Mouse (Mus musculus) hindbrain, embryonic 13.5 days (tissue): Measurements from ENCODE around the gene Ap5z1. TPM values are rescaled to one million over a fixed set of nuclear protein-coding genes. Genes with fewer than 3 reads are reported as not detected.
A peak's percentile ranks its signal among the peaks of the same experiment; 100 is the strongest.

Experiments used
- ATAC-seq: fragments of 200-750 bp; cut with Nextera tagmentation; 2 replicates; pipeline ENCODE4 v1.8.0; 2017; ENCODE audit warnings: moderate TSS enrichment; ENCODE audit not compliant: low FRiP score
- H3K27ac ChIP-seq: fragments of 300-500 bp; sonication (generic); 2 replicates; pipeline ENCODE4 v1.5.1; 2015; ENCODE audit warnings: inconsistent platforms, mild to moderate bottlenecking, moderate library complexity
- H3K27me3 ChIP-seq: fragments of 300-500 bp; sonication (generic); 2 replicates; pipeline ENCODE4 v1.6.1; 2015; ENCODE audit warnings: mild to moderate bottlenecking, inconsistent platforms
- H3K36me3 ChIP-seq: fragments of 300-500 bp; sonication (generic); 2 replicates; pipeline ENCODE4 v1.6.1; 2015; ENCODE audit warnings: mild to moderate bottlenecking, inconsistent platforms
- H3K4me1 ChIP-seq: fragments of 300-500 bp; sonication (generic); replicated peaks from 2 replicates; pipeline ENCODE4 v1.6.1; 2015; ENCODE audit warnings: inconsistent platforms
- H3K4me2 ChIP-seq: fragments of 300-500 bp; sonication (generic); 2 replicates; pipeline ENCODE4 v1.6.1; 2015; ENCODE audit warnings: inconsistent platforms, mild to moderate bottlenecking, moderate library complexity
- H3K4me3 ChIP-seq: fragments of 300-500 bp; sonication (generic); 2 replicates; pipeline ENCODE4 v1.5.1; 2015; ENCODE audit warnings: mild to moderate bottlenecking, inconsistent platforms
- H3K9ac ChIP-seq: fragments of 300-500 bp; sonication (generic); 2 replicates; pipeline ENCODE4 v1.6.1; 2015; ENCODE audit warnings: mild to moderate bottlenecking, inconsistent platforms
- H3K9me3 ChIP-seq: fragments of 300-500 bp; sonication (generic); 2 replicates; pipeline ENCODE4 v1.6.1; 2016; ENCODE audit warnings: inconsistent platforms
- WGBS: fragments of 180-500 bp; shearing (Covaris S2); methylation state at CpG from one replicate; pipeline ENCODE4 v1.1.7; 2015; 5-methylcytosine and 5-hydroxymethylcytosine counted together
- polyA plus RNA-seq: library from polyadenylated mRNA; unstranded; fragments of >200 nt; fragmentation: Nextera tagmentation; extraction: Ambion mirVana; gene quantifications from 2 replicates; pipeline ENCODE4 v1.2.1, GENCODE M21; 2015

Gene Ap5z1
- polyA plus RNA-seq, 1 experiment from 2014 or later, result 12.8 TPM

DNA sequence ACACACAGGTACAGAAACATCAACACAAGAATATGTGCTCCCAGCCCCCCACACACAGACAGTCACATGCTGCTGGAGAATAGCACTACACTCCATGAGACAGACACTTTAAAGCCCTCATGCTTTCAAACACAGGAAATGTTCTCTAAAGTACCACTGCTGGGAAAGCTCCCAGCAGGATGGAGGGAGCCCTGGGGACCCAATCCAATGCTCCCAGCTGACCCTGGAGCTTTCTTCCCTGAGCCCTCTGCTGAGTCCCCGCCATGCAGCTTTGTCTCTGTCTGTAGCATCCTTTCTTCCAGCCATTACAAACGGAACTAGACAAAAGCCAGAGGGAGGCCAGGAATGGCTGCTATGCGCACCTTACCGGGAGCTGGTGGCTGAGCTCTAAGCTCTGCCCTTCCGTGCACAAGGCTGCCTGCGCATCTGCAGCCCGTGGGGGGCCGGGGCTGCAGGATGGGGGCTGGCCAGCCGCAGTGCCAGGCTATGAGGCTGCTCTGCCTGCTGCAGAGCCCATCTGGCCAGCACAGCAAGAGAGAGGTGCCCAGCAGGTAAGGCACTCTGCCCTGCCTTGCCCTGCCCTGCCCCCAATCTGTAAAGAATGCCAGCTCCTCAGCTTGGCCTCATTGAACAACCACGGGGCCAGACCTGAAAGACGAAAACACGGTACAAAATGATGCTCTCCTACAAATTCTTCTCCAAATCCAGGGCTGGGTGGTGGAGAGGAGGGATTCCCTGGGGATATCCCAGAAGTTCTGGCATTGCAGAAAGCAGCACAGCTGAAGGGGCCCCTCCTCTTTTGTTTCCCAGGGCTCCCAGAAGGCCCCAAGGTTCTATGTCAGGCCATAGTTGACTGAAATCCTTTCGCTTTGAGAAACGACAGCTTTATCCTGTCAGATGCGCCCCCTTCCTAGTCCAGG lies 45.7 kb downstream of the Ap5z1 start:
- WGBS, result 11% methylated on average over 15 of the region's 15 CpGs
- ATAC-seq, result peak; percentile 64; the same call in 1 of the 2 replicates
- Histone ChIP-seq H3K4me1 (peaks cover 38% of the 10 kb centered on the region), H3K27me3 (no peaks in the 10 kb centered on the region), H3K27ac (peak overlapping the region; percentile 88), H3K4me3 (peak overlapping the region; percentile 28), H3K9me3 (no peaks in the 10 kb centered on the region), H3K9ac (peak overlapping the region; percentile 76), H3K4me2 (peak overlapping the region; percentile 53), H3K36me3 (no peaks in the 10 kb centered on the region)

DNA sequence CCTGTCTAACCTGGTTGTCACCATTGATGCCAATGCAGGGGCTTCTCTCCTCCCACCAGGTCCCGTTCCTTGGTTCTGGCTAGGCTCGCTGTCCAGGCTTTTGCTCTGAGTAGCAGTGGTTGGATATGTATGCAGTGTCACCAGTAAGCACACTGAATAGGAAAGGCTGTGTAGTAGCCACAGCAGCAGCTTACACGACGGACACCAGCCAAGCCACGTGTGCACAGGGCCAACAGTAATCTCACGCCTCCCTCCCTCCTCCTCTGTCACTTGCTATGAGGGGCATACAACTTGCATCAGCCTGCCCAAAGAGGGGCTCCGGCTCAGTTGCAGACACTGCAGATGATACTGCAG lies 46.3 kb downstream of the Ap5z1 start:
- Histone ChIP-seq H3K27ac (peak overlapping the region; percentile 88), H3K27me3 (no peaks in the 10 kb centered on the region), H3K4me1 (peaks cover 38% of the 10 kb centered on the region), H3K4me2 (no peak overlapping the region; the same call in 1 of the 2 replicates), H3K9ac (peak overlapping the region; percentile 76; the same call in 1 of the 2 replicates), H3K4me3 (no peak overlapping the region; the same call in 1 of the 2 replicates), H3K36me3 (no peaks in the 10 kb centered on the region), H3K9me3 (no peaks in the 10 kb centered on the region)
- ATAC-seq, result 0 out of 2 replicates have a peak, but pooled peaks have one; percentile 40
- WGBS, result 48% methylated on average over 7 of the region's 7 CpGs

DNA sequence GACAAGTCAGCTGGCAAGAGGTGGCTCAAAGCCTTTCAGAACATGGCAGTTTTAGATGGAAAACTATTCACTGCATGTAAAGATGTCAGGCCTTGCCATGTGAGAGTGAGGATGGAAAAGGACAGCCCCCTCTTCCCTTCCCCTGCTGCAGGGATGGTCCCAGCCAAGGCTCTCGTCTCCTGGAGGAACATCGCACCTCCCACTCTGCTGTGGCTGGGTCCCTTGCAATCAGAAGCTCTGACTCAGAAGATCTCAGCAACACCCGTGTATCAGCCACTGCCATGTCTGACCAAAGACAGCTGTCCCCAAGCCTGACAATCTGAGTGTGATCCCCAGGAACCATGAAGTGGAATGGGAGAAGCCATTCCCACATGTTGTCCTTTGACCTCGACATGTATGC lies 48.4 kb downstream of the Ap5z1 start:
- Histone ChIP-seq H3K27ac (no peak overlapping the region), H3K4me2 (no peak overlapping the region), H3K4me1 (peaks cover 37% of the 10 kb centered on the region), H3K27me3 (no peaks in the 10 kb centered on the region), H3K9ac (no peak overlapping the region), H3K36me3 (no peaks in the 10 kb centered on the region), H3K4me3 (no peak overlapping the region), H3K9me3 (no peaks in the 10 kb centered on the region)
- ATAC-seq, result no peak
- WGBS, result 83% methylated on average over 4 of the region's 4 CpGs

DNA sequence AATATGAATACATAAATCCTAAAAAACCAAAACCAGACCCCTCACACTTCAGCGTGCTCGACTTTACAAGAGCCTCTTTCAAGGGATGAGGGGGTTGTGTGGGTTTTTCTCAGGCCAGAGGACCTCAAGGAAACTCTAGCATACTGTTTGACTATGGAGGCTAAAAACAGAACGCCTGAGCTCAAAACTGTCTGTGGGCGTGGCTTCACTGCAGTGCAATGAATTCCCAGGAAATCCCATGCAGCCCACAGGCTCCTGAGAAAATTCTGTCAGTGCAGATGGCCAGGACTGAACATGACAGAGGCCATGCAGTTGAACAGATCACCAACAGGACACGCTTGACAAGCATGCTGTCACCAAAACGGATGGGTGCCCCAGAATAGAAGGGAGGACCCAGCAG lies 55.2 kb downstream of the Ap5z1 start:
- ATAC-seq, result no peak
- Histone ChIP-seq H3K27ac (no peak overlapping the region), H3K4me2 (no peak overlapping the region), H3K9me3 (no peaks in the 10 kb centered on the region), H3K4me1 (0 out of 2 replicates have a peak, but pooled peaks cover 5% of the 10 kb centered on the region), H3K27me3 (no peaks in the 10 kb centered on the region), H3K9ac (no peak overlapping the region), H3K4me3 (no peak overlapping the region), H3K36me3 (no peaks in the 10 kb centered on the region)
- WGBS, result 70% methylated on average over 6 of the region's 6 CpGs

DNA sequence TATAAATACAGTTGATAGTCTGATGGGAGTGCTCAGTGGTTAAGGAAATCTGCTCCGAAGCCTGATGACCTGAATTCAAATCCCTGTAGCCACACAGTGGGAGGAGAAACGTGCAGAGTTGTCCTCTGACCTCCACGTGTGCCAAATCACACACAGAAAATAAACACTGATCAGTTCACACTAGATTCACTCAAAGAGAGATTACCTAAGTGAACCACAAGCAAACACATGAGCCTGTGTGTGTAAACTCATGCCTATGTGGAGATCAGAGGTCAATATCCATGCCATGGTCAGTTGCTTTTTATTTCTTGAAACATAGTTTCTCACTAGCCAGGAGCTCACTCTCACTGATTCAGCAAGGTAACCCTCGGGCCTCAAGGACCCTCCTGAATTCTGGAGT lies 56.6 kb downstream of the Ap5z1 start:
- no peak for ATAC-seq
- WGBS, result 89% methylated on average over 4 of the region's 4 CpGs
- Histone ChIP-seq H3K27me3 (no peaks in the 10 kb centered on the region), H3K4me1 (0 out of 2 replicates have a peak, but pooled peaks cover 5% of the 10 kb centered on the region), H3K9me3 (no peaks in the 10 kb centered on the region), H3K4me3 (no peak overlapping the region), H3K9ac (no peak overlapping the region), H3K36me3 (no peaks in the 10 kb centered on the region), H3K27ac (no peak overlapping the region), H3K4me2 (no peak overlapping the region)

DNA sequence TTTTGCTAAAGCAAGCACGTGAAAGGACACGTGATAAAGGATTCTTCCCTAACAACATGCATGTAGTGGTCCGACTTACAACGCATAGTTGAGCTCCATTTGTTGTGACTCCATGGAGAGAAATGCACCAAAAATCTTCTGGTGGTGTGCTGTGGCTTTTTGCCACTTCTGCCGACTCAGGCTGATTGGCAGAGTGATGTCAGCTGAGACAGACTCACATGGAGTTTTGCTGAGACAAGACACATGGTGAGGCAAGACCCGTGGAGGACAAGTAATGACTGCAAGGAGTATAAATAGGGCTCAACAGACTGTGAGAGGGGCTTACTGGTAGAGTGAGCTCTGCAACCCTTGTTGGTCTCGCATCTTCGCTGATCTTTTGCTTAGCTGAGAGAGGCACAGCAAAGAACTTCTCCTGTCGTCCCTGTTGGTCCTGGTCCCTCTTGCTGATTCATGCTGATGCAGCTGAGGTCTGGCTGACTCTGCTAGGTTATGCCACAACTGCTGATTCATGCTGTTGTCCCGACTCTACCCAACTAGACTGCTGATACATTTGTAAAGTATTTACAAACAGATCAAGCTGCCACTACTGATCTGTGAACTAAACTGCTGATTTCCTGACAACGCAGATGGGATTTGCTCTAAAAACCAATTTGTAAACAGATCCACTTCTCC lies 57.6 kb downstream of the Ap5z1 start:
- no peak overlapping the region for H3K4me3 ChIP-seq
- 91% methylated on average over 11 of the region's 11 CpGs for WGBS
- no peak for ATAC-seq
- H3K9me3 ChIP-seq, result no peaks in the 10 kb centered on the region
- H3K4me2 ChIP-seq, result no peak overlapping the region
- no peaks in the 10 kb centered on the region for H3K36me3 ChIP-seq
- H3K27ac ChIP-seq, result no peak overlapping the region
- 0 out of 2 replicates have a peak, but pooled peaks cover 5% of the 10 kb centered on the region for H3K4me1 ChIP-seq
- H3K9ac ChIP-seq, result no peak overlapping the region
- H3K27me3 ChIP-seq, result no peaks in the 10 kb centered on the region

DNA sequence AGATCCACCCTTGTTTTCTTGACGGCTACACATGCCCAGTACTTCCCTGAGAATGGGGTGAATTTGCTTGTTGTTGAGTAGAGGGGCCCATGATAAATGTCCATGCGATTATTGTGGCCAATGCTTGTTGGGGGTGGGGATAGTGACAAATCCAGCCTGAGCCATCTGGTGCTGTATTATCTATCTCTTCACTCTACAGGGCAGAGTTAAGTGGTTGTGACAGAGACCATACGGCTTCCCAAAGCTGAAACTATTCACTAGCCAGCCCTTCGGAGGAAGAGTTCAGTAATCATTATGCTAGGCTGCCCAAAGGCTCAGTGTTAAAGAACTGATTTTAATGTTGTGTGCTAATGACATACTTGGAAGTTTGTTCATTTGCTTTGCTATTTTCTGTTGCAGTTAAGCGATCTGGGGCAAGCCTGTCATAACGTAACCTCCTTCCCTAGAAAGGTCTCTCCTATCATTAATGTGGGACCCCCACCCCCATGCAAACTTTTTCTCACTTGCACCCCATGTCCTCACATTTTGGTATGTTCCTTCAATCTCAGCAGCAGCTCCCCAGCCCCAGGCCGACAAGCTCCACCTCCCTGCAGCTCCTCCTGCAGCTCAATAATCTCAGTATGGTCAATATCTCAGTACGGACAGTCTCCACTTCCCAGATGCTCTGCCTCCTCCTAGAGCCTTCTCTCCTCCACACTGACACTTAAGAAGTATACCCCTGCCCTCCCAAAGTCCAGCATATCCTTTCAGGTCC lies 61.1 kb downstream of the Ap5z1 start:
- ATAC-seq, result no peak
- WGBS, result 73% methylated on average over 8 of the region's 8 CpGs

More for the DNA sequence above, 61.1 kb downstream of the Ap5z1 start:
- H3K4me3 ChIP-seq, result no peak overlapping the region
- no peak overlapping the region for H3K27ac ChIP-seq
- H3K4me2 ChIP-seq, result no peak overlapping the region
- no peaks in the 10 kb centered on the region for H3K4me1 ChIP-seq
- H3K27me3 ChIP-seq, result peaks cover 22% of the 10 kb centered on the region
- peaks cover 2% of the 10 kb centered on the region; the same call in 1 of the 2 replicates for H3K36me3 ChIP-seq
- H3K9ac ChIP-seq, result no peak overlapping the region
- no peaks in the 10 kb centered on the region for H3K9me3 ChIP-seq

Other genes starting within 250 kb of the Ap5z1 start
- gene Foxk1, start 62.4 kb upstream of the Ap5z1 start, polyA plus RNA-seq, result 5.3 and 5.6 TPM in 2 replicates
- gene Papolb, start 66.1 kb downstream of the Ap5z1 start, polyA plus RNA-seq, result 0.23 and 0.31 TPM in 2 replicates
- gene Radil, start 87.2 kb downstream of the Ap5z1 start, polyA plus RNA-seq, result 12.9 and 15.7 TPM in 2 replicates
- gene Mmd2, start 144.9 kb downstream of the Ap5z1 start, polyA plus RNA-seq, result 34.1 and 34.8 TPM in 2 replicates
- gene Wipi2, start 163.8 kb downstream of the Ap5z1 start, polyA plus RNA-seq, result 44.4 and 44.5 TPM in 2 replicates
- gene Slc29a4, start 228.6 kb downstream of the Ap5z1 start, polyA plus RNA-seq, result 77.3 and 77.9 TPM in 2 replicates